Mouse (Mus musculus) C2C12 (cell line): ENCODE data around the gene Cd200r2.

ENCODE experiments used
- CEBPB ChIP-seq: IDR thresholded peaks from one replicate; pipeline ENCODE4 v1.6.1; 2011; ENCODE audit warnings: low read depth, mild to moderate bottlenecking, control low read depth, moderate library complexity
- CTCF ChIP-seq: IDR thresholded peaks from one replicate; pipeline ENCODE4 v1.5.1; 2011; ENCODE audit not compliant: control insufficient read depth, insufficient read depth, insufficient read length
- MAX ChIP-seq: IDR thresholded peaks from one replicate; pipeline ENCODE4 v1.6.1; 2011; ENCODE audit warnings: mild to moderate bottlenecking, control low read depth
- USF1 ChIP-seq: IDR thresholded peaks from one replicate; pipeline ENCODE4 v1.6.1; 2011; ENCODE audit warnings: low read depth, mild to moderate bottlenecking, control low read depth, moderate library complexity

DNA sequence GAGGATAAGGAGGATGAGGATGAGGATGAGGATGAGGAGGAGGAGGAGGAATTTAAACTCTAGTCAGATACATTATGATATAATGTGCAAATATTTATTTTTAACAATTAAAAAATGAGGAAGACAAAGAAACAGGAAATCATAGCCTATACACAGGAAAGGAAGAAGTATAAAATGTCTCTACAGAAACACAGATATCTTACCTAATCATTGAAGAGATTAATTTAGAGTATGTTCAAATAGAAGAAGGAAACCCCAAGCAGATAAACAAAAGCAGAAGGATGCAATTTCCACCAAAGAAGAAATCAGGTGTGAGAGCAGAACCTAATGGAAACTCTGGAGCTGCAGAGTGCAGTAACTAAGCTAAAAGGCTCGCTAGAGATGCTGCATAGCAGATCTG lies 48.9 kb upstream of the Cd200r2 start:
- TF ChIP-seq CTCF (no peak), MAX (no peak), USF1 (no peak), CEBPB (no peak)
